In the genomic region with DNA sequence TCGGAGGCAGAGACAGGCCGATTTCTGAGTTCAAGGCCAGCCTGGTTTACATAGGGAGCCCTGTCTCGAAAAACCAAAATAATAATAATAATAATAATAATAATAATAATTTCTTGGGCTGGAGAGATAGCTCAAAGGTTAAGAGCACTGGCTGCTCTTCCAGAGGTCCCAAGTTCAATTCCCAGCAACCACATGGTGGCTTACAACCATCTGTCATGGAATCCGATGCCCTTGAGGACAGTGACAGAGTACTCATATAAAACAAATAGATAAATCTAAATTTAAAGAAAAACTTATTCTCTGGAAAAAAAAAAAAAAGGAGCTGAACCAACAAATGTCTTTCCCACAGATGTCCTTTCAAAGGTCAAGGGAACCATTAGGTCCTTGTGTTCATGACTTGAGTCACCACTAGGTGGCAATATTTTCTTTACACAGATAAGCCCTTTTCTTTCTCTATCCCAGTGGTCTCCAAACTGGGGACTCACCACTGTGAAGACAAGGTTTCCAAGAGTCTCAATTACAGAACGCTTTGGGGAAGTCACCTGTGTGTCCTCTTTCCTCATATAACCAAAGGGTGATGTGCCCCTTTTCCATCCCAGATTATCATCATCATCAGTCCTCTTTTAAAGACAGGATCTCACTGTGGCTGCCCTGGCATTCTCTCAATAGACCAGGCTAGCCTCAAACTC, we compare ENCODE assay signal across 8 mouse cellular contexts.
DNase-seq lines count a peak whose midpoint lies in the region; ATAC-seq lines count a peak whose summit lies in the region.

No protein-coding gene starts in this region.

- H3K36me3 ChIP-seq in neural tube, embryonic 12.5 days: no peaks in the 10 kb centered on the region
- H3K36me3 ChIP-seq in neural tube, embryonic 15.5 days: no peaks in the 10 kb centered on the region
- H3K36me3 ChIP-seq in kidney, embryonic 15.5 days: no peaks in the 10 kb centered on the region
- H3K36me3 ChIP-seq in neural tube, embryonic 14.5 days (ENCODE audit: control insufficient read depth, insufficient read depth, low read length): no peaks in the 10 kb centered on the region

- ATAC-seq in neural tube, embryonic 12.5 days (ENCODE audit: low FRiP score, low read depth): peak; percentile 85
- ATAC-seq in neural tube, embryonic 15.5 days (ENCODE audit: low FRiP score): no peak
- ATAC-seq in erythroblast, adult 5-6 weeks (replicated peaks; ENCODE audit: low FRiP score, poor library complexity, severe bottlenecking): peak; percentile 81
- peak; percentile 49; the same call in 1 of the 2 replicates for ATAC-seq in kidney, embryonic 15.5 days (replicated peaks; ENCODE audit: low FRiP score)
- peak; percentile 72 for ATAC-seq in neural tube, embryonic 14.5 days (ENCODE audit: low read depth)

- no peaks in the 10 kb centered on the region for H3K9me3 ChIP-seq in neural tube, embryonic 12.5 days
- H3K9me3 ChIP-seq in neural tube, embryonic 15.5 days (replicated peaks): no peaks in the 10 kb centered on the region
- H3K9me3 ChIP-seq in kidney, embryonic 15.5 days (replicated peaks): no peaks in the 10 kb centered on the region
- H3K9me3 ChIP-seq in neural tube, embryonic 14.5 days (ENCODE audit: control insufficient read depth, low read length): no peaks in the 10 kb centered on the region

- DNase-seq in adrenal gland, adult 2 months: peak; percentile 16
- no peak for DNase-seq in adrenal gland, postnatal 36 days
- no peak for DNase-seq in right cerebral cortex, postnatal 25 days

- WGBS in neural tube, embryonic 12.5 days: 68% methylated on average over 5 of the region's 5 CpGs
- WGBS in neural tube, embryonic 15.5 days: 64% methylated on average over 5 of the region's 5 CpGs
- 70% methylated on average over 5 of the region's 5 CpGs for WGBS in kidney, embryonic 15.5 days
- 71% methylated on average over 5 of the region's 5 CpGs for WGBS in neural tube, embryonic 14.5 days

- H3K27ac ChIP-seq in neural tube, embryonic 12.5 days: no peak overlapping the region
- H3K27ac ChIP-seq in neural tube, embryonic 15.5 days (replicated peaks): no peak overlapping the region
- no peak overlapping the region for H3K27ac ChIP-seq in kidney, embryonic 15.5 days
- H3K27ac ChIP-seq in neural tube, embryonic 14.5 days (ENCODE audit: low read depth, low read length): no peak overlapping the region

- no peak overlapping the region for H3K9ac ChIP-seq in neural tube, embryonic 12.5 days
- no peak overlapping the region for H3K9ac ChIP-seq in neural tube, embryonic 15.5 days (replicated peaks)
- H3K9ac ChIP-seq in kidney, embryonic 15.5 days: no peak overlapping the region
- H3K9ac ChIP-seq in neural tube, embryonic 14.5 days (replicated peaks; ENCODE audit: low read depth, low read length): no peak overlapping the region

- H3K27me3 ChIP-seq in neural tube, embryonic 12.5 days (replicated peaks): no peaks in the 10 kb centered on the region
- H3K27me3 ChIP-seq in neural tube, embryonic 15.5 days (replicated peaks): no peaks in the 10 kb centered on the region
- no peaks in the 10 kb centered on the region for H3K27me3 ChIP-seq in kidney, embryonic 15.5 days
- no peaks in the 10 kb centered on the region for H3K27me3 ChIP-seq in neural tube, embryonic 14.5 days (ENCODE audit: control insufficient read depth, insufficient read depth, low read length)

- no peak overlapping the region for H3K4me3 ChIP-seq in neural tube, embryonic 12.5 days
- H3K4me3 ChIP-seq in neural tube, embryonic 15.5 days (replicated peaks): no peak overlapping the region
- no peak overlapping the region for H3K4me3 ChIP-seq in kidney, embryonic 15.5 days (replicated peaks)
- H3K4me3 ChIP-seq in neural tube, embryonic 14.5 days (ENCODE audit: low read depth, low read length): no peak overlapping the region

- no peaks in the 10 kb centered on the region for H3K4me1 ChIP-seq in neural tube, embryonic 12.5 days
- H3K4me1 ChIP-seq in neural tube, embryonic 15.5 days: no peaks in the 10 kb centered on the region
- no peaks in the 10 kb centered on the region for H3K4me1 ChIP-seq in kidney, embryonic 15.5 days
- no peaks in the 10 kb centered on the region for H3K4me1 ChIP-seq in neural tube, embryonic 14.5 days (ENCODE audit: control insufficient read depth, insufficient read depth, low read length)

- no peak overlapping the region for H3K4me2 ChIP-seq in neural tube, embryonic 12.5 days (replicated peaks)
- no peak overlapping the region for H3K4me2 ChIP-seq in neural tube, embryonic 15.5 days
- no peak overlapping the region for H3K4me2 ChIP-seq in kidney, embryonic 15.5 days
- H3K4me2 ChIP-seq in neural tube, embryonic 14.5 days (ENCODE audit: low read depth, low read length): no peak overlapping the region
